Mouse (Mus musculus) embryonic fibroblast, embryonic 13.5 days (primary cell): Measurements from ENCODE around the gene Ski.

Experiments
- CTCF ChIP-seq: IDR thresholded peaks from 2 replicates; pipeline ENCODE4 v1.5.1; 2011; ENCODE audit warnings: mild to moderate bottlenecking, control low read depth, low read length, moderate library complexity, borderline replicate concordance; ENCODE audit not compliant: insufficient read depth
- POLR2A ChIP-seq: IDR thresholded peaks from 2 replicates; pipeline ENCODE4 v1.6.1; 2011; ENCODE audit warnings: low read depth, mild to moderate bottlenecking, control low read depth, low read length, moderate library complexity

GRCm38 (mm10) chr4:155163685-155164084 lies 58.7 kb downstream of the Ski start:
- no peak for TF ChIP-seq CTCF
- TF ChIP-seq POLR2A = no peak
